Mouse (Mus musculus) neural tube, embryonic 14.5 days (tissue): ENCODE results near the gene Tmem192. TPM values are rescaled to one million over a fixed set of nuclear protein-coding genes. Genes with fewer than 3 reads are reported as not detected.

Source experiments
- ATAC-seq: fragments of 200-750 bp; cut with Nextera tagmentation; 2 replicates; pipeline ENCODE4 v1.8.0; 2017; ENCODE audit warnings: low read depth, mild to moderate bottlenecking, moderate TSS enrichment, moderate library complexity
- H3K27ac ChIP-seq: fragments of 300-500 bp; sonication (generic); 2 replicates; pipeline ENCODE4 v1.5.1; 2014; ENCODE audit warnings: low read depth, mild to moderate bottlenecking, control low read depth, low read length, moderate library complexity, mixed read lengths
- H3K27me3 ChIP-seq: fragments of 300-500 bp; sonication (generic); 2 replicates; pipeline ENCODE4 v1.6.1; 2014; ENCODE audit warnings: low read length; ENCODE audit not compliant: control insufficient read depth, insufficient read depth
- H3K36me3 ChIP-seq: fragments of 300-500 bp; sonication (generic); 2 replicates; pipeline ENCODE4 v1.6.1; 2014; ENCODE audit warnings: low read length, mixed read lengths; ENCODE audit not compliant: control insufficient read depth, insufficient read depth
- H3K4me1 ChIP-seq: fragments of 300-500 bp; sonication (generic); 2 replicates; pipeline ENCODE4 v1.6.1; 2014; ENCODE audit warnings: low read length; ENCODE audit not compliant: control insufficient read depth, insufficient read depth
- H3K4me2 ChIP-seq: fragments of 300-500 bp; sonication (generic); 2 replicates; pipeline ENCODE4 v1.6.1; 2014; ENCODE audit warnings: mild to moderate bottlenecking, low read depth, low read length, control low read depth
- H3K4me3 ChIP-seq: fragments of 300-500 bp; sonication (generic); 2 replicates; pipeline ENCODE4 v1.5.1; 2014; ENCODE audit warnings: low read depth, low read length, control low read depth, mixed read lengths
- H3K9ac ChIP-seq: fragments of 300-500 bp; sonication (generic); replicated peaks from 2 replicates; pipeline ENCODE4 v1.6.1; 2014; ENCODE audit warnings: low read depth, mild to moderate bottlenecking, control low read depth, low read length, mixed read lengths
- H3K9me3 ChIP-seq: fragments of 300-500 bp; sonication (generic); 2 replicates; pipeline ENCODE4 v1.6.1; 2016; ENCODE audit warnings: low read length; ENCODE audit not compliant: control insufficient read depth
- WGBS: fragments of 180-500 bp; shearing (Covaris S2); extraction: QIAGEN DNeasy Blood & Tissue Kit; methylation state at CpG from one replicate; pipeline ENCODE4 v1.1.7; 2014; 5-methylcytosine and 5-hydroxymethylcytosine counted together
- polyA plus RNA-seq: library from polyadenylated mRNA; unstranded; fragments of >200 nt; fragmentation: Nextera tagmentation; extraction: Ambion mirVana; gene quantifications from 2 replicates; pipeline ENCODE4 v1.2.1, GENCODE M21; 2014

The Tmem192 gene
- polyA plus RNA-seq, 1 experiment from 2014 or later, result 42.7 TPM

DNA sequence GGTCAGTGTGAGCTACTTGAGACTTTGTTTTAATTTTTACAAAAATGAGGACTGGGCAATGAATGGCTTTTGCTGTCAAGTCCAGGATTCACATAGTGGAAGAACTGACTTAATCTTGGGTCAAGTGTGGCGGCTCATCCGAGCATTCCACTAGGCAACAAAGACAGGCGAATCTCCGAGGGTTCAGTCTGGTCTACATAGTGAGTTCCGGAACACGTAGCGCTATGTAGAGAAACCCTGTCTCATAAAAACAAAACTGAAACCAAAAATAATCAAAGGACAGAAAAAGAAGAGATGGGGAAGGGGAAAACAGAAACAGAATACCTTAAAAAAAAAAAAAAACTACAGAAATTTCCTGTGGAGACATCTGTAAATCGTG is 555 bp upstream of the Tmem192 start:
- no peaks in the 10 kb centered on the region for H3K27me3 ChIP-seq
- no peaks in the 10 kb centered on the region for H3K9me3 ChIP-seq
- H3K27ac ChIP-seq, result no peak overlapping the region
- no peaks in the 10 kb centered on the region; the same call in 1 of the 2 replicates for H3K4me1 ChIP-seq
- ATAC-seq, result no peak
- no peaks in the 10 kb centered on the region for H3K36me3 ChIP-seq
- no peak overlapping the region; the same call in 1 of the 2 replicates for H3K4me3 ChIP-seq
- no peak overlapping the region for H3K4me2 ChIP-seq
- 56% methylated on average over 8 of the region's 8 CpGs for WGBS
- H3K9ac ChIP-seq, result no peak overlapping the region

DNA sequence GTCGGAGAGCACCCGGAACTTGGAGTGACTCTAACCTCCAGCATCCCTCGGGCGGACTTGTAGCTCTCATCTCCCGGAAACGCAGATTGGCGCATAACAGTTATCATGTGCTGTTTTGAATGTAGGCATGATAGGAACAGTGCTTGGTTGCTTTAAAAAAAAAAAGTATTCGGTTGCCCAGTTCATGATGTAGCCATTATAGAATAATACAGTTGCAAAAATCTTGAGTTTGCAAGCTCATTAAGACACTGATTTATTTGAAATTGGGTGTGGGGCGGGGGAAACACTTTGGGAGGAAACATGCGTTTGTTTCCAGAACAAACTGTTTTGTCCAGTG is 681 bp downstream of the Tmem192 start:
- no peaks in the 10 kb centered on the region for H3K27me3 ChIP-seq
- 9% methylated on average over 10 of the region's 10 CpGs for WGBS
- H3K27ac ChIP-seq, result peak overlapping the region; percentile 63
- H3K9ac ChIP-seq, result peak overlapping the region; percentile 54
- H3K4me1 ChIP-seq, result no peaks in the 10 kb centered on the region; the same call in 1 of the 2 replicates
- H3K9me3 ChIP-seq, result no peaks in the 10 kb centered on the region
- H3K36me3 ChIP-seq, result no peaks in the 10 kb centered on the region
- H3K4me3 ChIP-seq, result peak overlapping the region; percentile 69
- no peak for ATAC-seq
- H3K4me2 ChIP-seq, result peak overlapping the region; percentile 52

DNA sequence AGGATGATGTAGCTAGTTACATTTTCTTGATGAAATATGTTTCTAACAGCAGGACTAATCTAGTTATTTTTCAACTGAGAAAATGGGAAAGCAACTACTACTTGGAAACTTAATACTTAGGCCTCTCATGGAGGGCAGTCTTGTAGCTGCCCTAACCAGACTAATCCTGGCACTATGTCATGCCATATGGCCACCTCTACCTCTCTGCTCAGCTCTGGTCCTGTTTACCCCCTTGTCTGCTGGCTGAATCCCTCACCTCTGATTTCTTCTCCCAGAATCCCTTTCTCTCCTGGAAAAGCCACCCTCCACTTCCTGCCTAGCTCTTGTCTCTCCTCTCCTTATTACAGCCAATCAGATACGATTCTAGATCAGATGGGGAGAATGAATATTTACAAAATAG is 1.4 kb downstream of the Tmem192 start:
- no peak overlapping the region for H3K9ac ChIP-seq
- no peak for ATAC-seq
- no peaks in the 10 kb centered on the region for H3K9me3 ChIP-seq
- H3K27ac ChIP-seq, result no peak overlapping the region
- H3K36me3 ChIP-seq, result no peaks in the 10 kb centered on the region
- no peaks in the 10 kb centered on the region; the same call in 1 of the 2 replicates for H3K4me1 ChIP-seq
- 82% methylated on average over 1 of the region's 1 CpGs for WGBS
- H3K27me3 ChIP-seq, result no peaks in the 10 kb centered on the region
- H3K4me2 ChIP-seq, result no peak overlapping the region
- H3K4me3 ChIP-seq, result no peak overlapping the region

- ATAC-seq, result no peak
- Histone ChIP-seq H3K9me3 (no peaks in the 10 kb centered on the region), H3K4me1 (no peaks in the 10 kb centered on the region; the same call in 1 of the 2 replicates), H3K36me3 (no peaks in the 10 kb centered on the region), H3K4me2 (no peak overlapping the region), H3K27ac (no peak overlapping the region), H3K27me3 (no peaks in the 10 kb centered on the region), H3K4me3 (no peak overlapping the region), H3K9ac (no peak overlapping the region)
- 82% methylated on average over 6 of the region's 6 CpGs for WGBS
Observed at GRCm38 (mm10) chr8:64952101-64952500, 5.1 kb downstream of the Tmem192 start.

- Histone ChIP-seq H3K9me3 (no peaks in the 10 kb centered on the region), H3K27ac (no peak overlapping the region), H3K4me3 (no peak overlapping the region), H3K27me3 (no peaks in the 10 kb centered on the region), H3K36me3 (no peaks in the 10 kb centered on the region), H3K4me1 (no peaks in the 10 kb centered on the region), H3K9ac (no peak overlapping the region), H3K4me2 (no peak overlapping the region)
- no peak for ATAC-seq
- 82% methylated on average over 9 of the region's 9 CpGs for WGBS
Observed at GRCm38 (mm10) chr8:64959025-64959424, 12.0 kb downstream of the Tmem192 start.

DNA sequence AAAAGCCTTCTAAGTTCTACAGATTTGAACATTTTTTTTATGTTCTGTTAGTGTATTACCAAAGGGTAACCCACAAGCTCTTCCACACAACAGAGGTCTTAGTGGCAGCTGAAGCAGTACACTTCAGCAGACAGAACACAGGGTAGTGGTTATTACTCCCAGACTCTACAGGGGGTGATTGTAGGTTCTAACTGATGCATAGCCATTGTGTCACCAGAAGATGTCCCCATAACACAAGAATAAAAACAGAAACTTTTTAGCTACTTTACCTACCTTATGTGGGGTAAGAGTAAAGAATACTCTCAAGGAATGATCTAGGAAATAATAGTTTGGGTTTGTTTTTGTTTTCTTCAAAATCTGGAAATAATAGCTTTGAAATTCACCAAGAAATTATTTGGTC is 15.9 kb downstream of the Tmem192 start:
- no peak overlapping the region for H3K27ac ChIP-seq
- H3K9ac ChIP-seq, result no peak overlapping the region
- no peak overlapping the region for H3K4me2 ChIP-seq
- no peaks in the 10 kb centered on the region for H3K4me1 ChIP-seq
- ATAC-seq, result no peak
- no peaks in the 10 kb centered on the region for H3K36me3 ChIP-seq
- no peaks in the 10 kb centered on the region for H3K27me3 ChIP-seq
- no peak overlapping the region for H3K4me3 ChIP-seq
- H3K9me3 ChIP-seq, result no peaks in the 10 kb centered on the region

DNA sequence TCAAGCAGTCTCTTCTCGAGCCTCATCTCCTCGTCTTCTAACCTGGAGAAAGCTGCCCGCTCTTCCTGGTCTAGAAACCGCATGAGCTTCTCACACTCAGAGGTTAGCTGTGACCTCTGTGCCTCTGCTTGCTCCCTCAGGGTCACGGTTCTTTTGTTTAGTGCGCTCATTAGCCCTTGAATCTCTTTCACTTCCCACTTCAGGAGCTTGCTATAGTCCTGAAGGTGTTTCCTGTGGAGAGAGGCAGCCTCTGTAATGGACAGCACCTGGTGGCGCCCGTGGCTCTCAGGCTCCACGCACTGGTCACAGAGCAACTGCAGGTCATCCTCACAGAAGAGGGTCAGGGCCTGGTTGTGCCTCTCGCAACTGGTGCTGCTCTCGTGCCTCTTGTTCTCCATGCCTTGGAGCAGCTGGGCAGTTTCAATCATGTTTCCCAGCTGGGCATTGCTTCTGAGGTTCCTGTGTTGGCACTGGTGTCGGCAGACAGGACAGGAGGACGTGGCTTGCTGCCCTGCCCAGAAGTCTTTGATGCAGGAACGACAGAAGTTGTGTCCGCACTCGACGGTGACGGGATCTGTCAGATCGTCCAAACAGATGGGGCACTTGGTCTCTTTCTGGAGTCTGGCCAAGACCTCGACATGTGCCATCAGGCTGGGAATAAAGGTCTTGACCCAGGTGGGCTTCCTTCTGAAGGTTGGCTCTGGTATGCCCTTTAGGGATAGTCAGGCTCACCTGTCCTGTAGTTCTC is 36.3 kb downstream of the Tmem192 start:
- H3K4me2 ChIP-seq, result no peak overlapping the region
- no peak overlapping the region for H3K27ac ChIP-seq
- H3K36me3 ChIP-seq, result no peaks in the 10 kb centered on the region
- H3K4me1 ChIP-seq, result no peaks in the 10 kb centered on the region
- no peaks in the 10 kb centered on the region for H3K27me3 ChIP-seq
- H3K4me3 ChIP-seq, result no peak overlapping the region
- H3K9ac ChIP-seq, result no peak overlapping the region
- ATAC-seq, result no peak
- no peaks in the 10 kb centered on the region for H3K9me3 ChIP-seq
- WGBS, result 84% methylated on average over 20 of the region's 20 CpGs

DNA sequence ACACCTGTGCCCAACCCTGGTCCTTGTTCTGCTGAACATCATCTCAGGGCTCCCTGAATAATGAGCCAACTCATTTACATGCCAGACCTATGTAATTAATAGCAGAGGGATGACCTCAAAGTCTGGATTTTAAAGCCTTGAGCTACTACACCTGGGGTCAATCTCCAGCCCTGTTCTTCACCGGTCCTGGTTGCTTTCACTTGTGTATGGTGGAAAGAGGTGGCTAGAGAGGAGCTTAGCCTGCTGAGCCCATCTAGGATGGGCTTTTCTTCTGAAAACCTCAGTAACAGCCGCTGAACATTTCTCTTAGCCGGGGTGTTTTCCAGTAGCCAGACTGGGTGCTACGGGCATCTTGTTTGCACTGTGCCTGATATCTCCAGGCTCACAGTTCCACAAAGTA is 40.7 kb downstream of the Tmem192 start, which contains the start of gene Trim75:
Gene Trim75 (minus strand): TSS at position 101 of the 400 bp plus-strand sequence.
- WGBS, result 95% methylated on average over 4 of the region's 4 CpGs
- no peaks in the 10 kb centered on the region for H3K9me3 ChIP-seq
- H3K9ac ChIP-seq, result no peak within 1 kb of the TSS
- no peak within 1 kb of the TSS for H3K4me3 ChIP-seq
- no peaks in the 10 kb centered on the region for H3K36me3 ChIP-seq
- H3K27ac ChIP-seq, result no peak within 1 kb of the TSS
- no peaks in the 10 kb centered on the region for H3K4me1 ChIP-seq
- no peaks in the 10 kb centered on the region for H3K27me3 ChIP-seq
- ATAC-seq, result no peak
- H3K4me2 ChIP-seq, result no peak within 1 kb of the TSS

DNA sequence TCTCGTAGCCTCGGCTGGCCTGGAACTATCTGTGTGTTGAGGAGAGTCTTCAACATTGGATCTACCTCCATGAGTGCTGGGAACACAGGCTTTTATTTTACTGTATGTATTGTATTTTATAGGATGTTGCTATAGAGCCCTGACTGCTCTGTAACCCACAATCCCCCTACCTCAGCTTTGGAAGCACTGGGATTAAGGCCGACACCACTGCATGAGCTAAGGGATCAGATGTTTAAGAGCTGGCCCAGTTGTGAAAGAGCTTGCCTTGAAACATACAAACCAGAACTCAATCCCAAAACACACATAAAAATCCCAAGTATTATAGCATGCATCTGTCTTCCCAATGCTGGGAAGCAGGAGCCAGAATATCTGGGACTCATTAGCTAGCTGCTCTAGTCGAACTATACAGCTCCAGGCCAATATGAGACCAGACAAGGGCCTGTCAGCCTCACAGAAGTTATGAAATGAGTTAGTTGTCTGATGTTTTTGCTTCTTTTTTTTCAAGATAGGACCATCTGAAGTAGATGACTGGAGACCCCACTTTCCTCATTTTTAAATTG is 51.9 kb downstream of the Tmem192 start:
- Histone ChIP-seq H3K9ac (no peak overlapping the region), H3K4me1 (no peaks in the 10 kb centered on the region), H3K27ac (no peak overlapping the region), H3K27me3 (no peaks in the 10 kb centered on the region), H3K9me3 (no peaks in the 10 kb centered on the region), H3K36me3 (no peaks in the 10 kb centered on the region), H3K4me2 (no peak overlapping the region), H3K4me3 (no peak overlapping the region)
- no peak for ATAC-seq
- 90% methylated on average over 4 of the region's 4 CpGs for WGBS
